Mouse (Mus musculus) CD4-positive helper T cell, adult 2 months (primary cell): ENCODE data around the gene Kat5.

ENCODE experiments used
- DNase-seq: peaks from one replicate; pipeline ENCODE4 v3.0.0-alpha.2; 2012; ENCODE audit warnings: low read depth, missing footprints, low spot score

Kat5 gene

GRCm38 (mm10) chr19:5609547-5610404, at the start of gene Kat5:
Gene Kat5, minus strand, starts transcription at chr19:5610237.
- peak; percentile 93 for DNase-seq

GRCm38 (mm10) chr19:5654720-5655298, 44.8 kb upstream of the Kat5 start:
- no peak for DNase-seq

- no peak for DNase-seq
These were observed 44.1 kb upstream of the Kat5 start for GRCm38 (mm10) chr19:5653969-5654719.

- DNase-seq: no peak
These were observed 42.5 kb upstream of the Kat5 start for GRCm38 (mm10) chr19:5652570-5652969.

- DNase-seq: no peak
These were observed 41.7 kb upstream of the Kat5 start for GRCm38 (mm10) chr19:5651502-5652274.

- DNase-seq: no peak
These were observed 39.3 kb upstream of the Kat5 start for GRCm38 (mm10) chr19:5649298-5649741.

- peak; percentile 92 for DNase-seq
These were observed 38.6 kb upstream of the Kat5 start for GRCm38 (mm10) chr19:5648401-5649297.

GRCm38 (mm10) chr19:5647791-5648190, 37.8 kb upstream of the Kat5 start:
- DNase-seq: no peak

- no peak for DNase-seq
These were observed 36.8 kb upstream of the Kat5 start for GRCm38 (mm10) chr19:5646731-5647330.

- no peak for DNase-seq
These were observed 35.2 kb upstream of the Kat5 start for GRCm38 (mm10) chr19:5645280-5645679.

- DNase-seq: no peak
These were observed 31.6 kb upstream of the Kat5 start for GRCm38 (mm10) chr19:5641641-5642040.

- no peak for DNase-seq
These were observed 31.0 kb upstream of the Kat5 start for GRCm38 (mm10) chr19:5641021-5641420.

GRCm38 (mm10) chr19:5640339-5640738, 30.3 kb upstream of the Kat5 start:
- no peak for DNase-seq

GRCm38 (mm10) chr19:5638416-5639005, 28.5 kb upstream of the Kat5 start:
- DNase-seq: no peak

GRCm38 (mm10) chr19:5637069-5638047, 27.3 kb upstream of the Kat5 start, which contains the start of gene Rela:
Gene Rela, plus strand, starts transcription at chr19:5637483.
- peak; percentile 92 for DNase-seq

GRCm38 (mm10) chr19:5636571-5637041, 26.6 kb upstream of the Kat5 start:
- DNase-seq: peak; percentile 58

- no peak for DNase-seq
These were observed 26.1 kb upstream of the Kat5 start for GRCm38 (mm10) chr19:5636036-5636570.

- no peak for DNase-seq
These were observed 22.1 kb upstream of the Kat5 start for GRCm38 (mm10) chr19:5632120-5632519.
